Mouse (Mus musculus): Measurements from ENCODE around the gene Ebf1.

- TF ChIP-seq GATA1 (IDR thresholded peaks at IDR 0.05; ENCODE audit: borderline replicate concordance, low read length) (no peak), FLI1 (IDR thresholded peaks at IDR 0.05; ENCODE audit: low read length) (no peak)
Observed at GRCm38 (mm10) chr11:44657833-44658395, 40.8 kb downstream of the Ebf1 start.
